Mouse (Mus musculus) intestine, embryonic 16.5 days (tissue): ENCODE results near the gene Ifnk. TPM values are rescaled to one million over a fixed set of nuclear protein-coding genes. Genes with fewer than 3 reads are reported as not detected.

Experiments used
- ATAC-seq: fragments of 200-750 bp; cut with Nextera tagmentation; 2 replicates; pipeline ENCODE4 v1.8.0; 2017; ENCODE audit warnings: moderate TSS enrichment, moderate library complexity
- H3K27ac ChIP-seq: fragments of 300-500 bp; sonication (generic); 2 replicates; pipeline ENCODE4 v1.5.1; 2014; ENCODE audit warnings: mild to moderate bottlenecking, low read length
- H3K27me3 ChIP-seq: fragments of 300-500 bp; sonication (generic); replicated peaks from 2 replicates; pipeline ENCODE4 v1.6.1; 2014; ENCODE audit warnings: low read length, control low read depth, mixed read lengths; ENCODE audit not compliant: control insufficient read depth, insufficient read depth
- H3K36me3 ChIP-seq: fragments of 300-500 bp; sonication (generic); 2 replicates; pipeline ENCODE4 v1.6.1; 2014; ENCODE audit warnings: low read length, control low read depth; ENCODE audit not compliant: control insufficient read depth, insufficient read depth
- H3K4me1 ChIP-seq: fragments of 300-500 bp; sonication (generic); 2 replicates; pipeline ENCODE4 v1.6.1; 2014; ENCODE audit warnings: low read length, control low read depth, mixed read lengths; ENCODE audit not compliant: control insufficient read depth, insufficient read depth
- H3K4me2 ChIP-seq: fragments of 300-500 bp; sonication (generic); 2 replicates; pipeline ENCODE4 v1.6.1; 2014; ENCODE audit warnings: low read depth, low read length, control low read depth
- H3K4me3 ChIP-seq: fragments of 300-500 bp; sonication (generic); 2 replicates; pipeline ENCODE4 v1.5.1; 2014; ENCODE audit warnings: mild to moderate bottlenecking, low read length
- H3K9ac ChIP-seq: fragments of 300-500 bp; sonication (generic); 2 replicates; pipeline ENCODE4 v1.6.1; 2014; ENCODE audit warnings: low read depth, low read length
- H3K9me3 ChIP-seq: fragments of 300-500 bp; sonication (generic); 2 replicates; pipeline ENCODE4 v1.6.1; 2016; ENCODE audit warnings: low read length, control low read depth; ENCODE audit not compliant: control insufficient read depth
- WGBS: fragments of 180-500 bp; shearing (Covaris S2); extraction: QIAGEN DNeasy Blood & Tissue Kit; methylation state at CpG from one replicate; pipeline ENCODE4 v1.1.7; 2014; 5-methylcytosine and 5-hydroxymethylcytosine counted together
- polyA plus RNA-seq: library from polyadenylated mRNA; unstranded; fragments of >200 nt; fragmentation: Nextera tagmentation; extraction: Ambion mirVana; gene quantifications from 2 replicates; pipeline ENCODE4 v1.2.1, GENCODE M21; 2015

The Ifnk gene
- polyA plus RNA-seq: 0.29 and 0.45 TPM in 2 replicates

GRCm38 (mm10) chr4:35151756-35152155 lies at the start of gene Ifnk:
Ifnk (plus strand) TSS chr4:35152056.
- Histone ChIP-seq H3K4me1 (peaks cover 5% of the 10 kb centered on the region), H3K9me3 (no peaks in the 10 kb centered on the region), H3K4me2 (no peak within 1 kb of the TSS), H3K9ac (no peak within 1 kb of the TSS), H3K4me3 (no peak within 1 kb of the TSS), H3K27me3 (no peaks in the 10 kb centered on the region), H3K27ac (no peak within 1 kb of the TSS), H3K36me3 (no peaks in the 10 kb centered on the region)
- WGBS: 83% methylated on average over 4 of the region's 4 CpGs
- no peak for ATAC-seq

- Histone ChIP-seq H3K9ac (no peak overlapping the region), H3K4me1 (peaks cover 10% of the 10 kb centered on the region), H3K4me3 (no peak overlapping the region), H3K36me3 (no peaks in the 10 kb centered on the region), H3K27ac (no peak overlapping the region), H3K9me3 (no peaks in the 10 kb centered on the region), H3K4me2 (no peak overlapping the region), H3K27me3 (no peaks in the 10 kb centered on the region)
- WGBS: 80% methylated on average over 14 of the region's 14 CpGs
- no peak for ATAC-seq
These were observed 46.6 kb upstream of the Ifnk start for GRCm38 (mm10) chr4:35105115-35105773.

- Histone ChIP-seq H3K27me3 (no peaks in the 10 kb centered on the region), H3K4me3 (no peak overlapping the region), H3K9ac (no peak overlapping the region), H3K4me2 (no peak overlapping the region), H3K36me3 (no peaks in the 10 kb centered on the region), H3K27ac (no peak overlapping the region), H3K9me3 (no peaks in the 10 kb centered on the region), H3K4me1 (peaks cover 15% of the 10 kb centered on the region)
- no peak for ATAC-seq
- 72% methylated on average over 4 of the region's 4 CpGs for WGBS
These were observed 39.4 kb upstream of the Ifnk start for GRCm38 (mm10) chr4:35112452-35112851.

DNA sequence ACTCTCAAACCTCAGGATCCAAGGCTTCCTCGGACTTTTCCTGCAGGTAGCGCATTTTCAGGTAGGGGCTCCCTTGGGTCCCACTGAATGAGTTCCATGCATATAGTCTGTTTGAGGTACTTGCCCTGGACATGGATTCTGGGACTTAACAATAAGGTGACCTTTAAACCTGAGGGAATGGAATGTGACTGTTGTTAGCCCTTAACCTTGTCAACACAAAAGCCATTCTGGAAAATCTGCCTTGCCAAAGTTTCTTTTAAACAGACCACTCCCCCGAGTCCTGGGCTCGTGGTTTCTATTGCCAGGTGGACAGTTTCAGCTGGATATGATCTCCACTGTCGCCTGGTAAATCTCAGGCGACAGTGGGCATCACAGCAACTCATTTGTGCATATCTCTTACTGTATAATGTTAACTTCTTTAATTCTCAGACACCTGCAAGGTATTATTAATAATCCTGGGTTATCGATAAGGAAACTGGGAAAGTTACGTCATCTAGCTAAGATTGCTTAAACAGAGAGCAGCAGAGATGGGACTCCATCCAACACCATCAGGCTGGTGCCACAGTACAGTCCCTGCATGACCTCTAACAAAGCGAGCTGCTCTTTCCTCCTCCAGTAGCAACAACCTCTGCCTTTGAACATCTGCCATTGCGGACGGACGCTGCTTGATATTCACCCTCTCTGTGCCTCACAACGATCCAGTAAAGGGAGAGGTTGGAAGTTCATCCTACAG lies 38.2 kb upstream of the Ifnk start:
- Histone ChIP-seq H3K9me3 (no peaks in the 10 kb centered on the region), H3K9ac (no peak overlapping the region), H3K4me3 (no peak overlapping the region), H3K4me1 (peaks cover 15% of the 10 kb centered on the region), H3K27me3 (no peaks in the 10 kb centered on the region), H3K27ac (no peak overlapping the region), H3K4me2 (no peak overlapping the region), H3K36me3 (no peaks in the 10 kb centered on the region)
- 53% methylated on average over 13 of the region's 13 CpGs for WGBS
- peak; percentile 62 for ATAC-seq

- no peaks in the 10 kb centered on the region for H3K36me3 ChIP-seq
- no peak overlapping the region for H3K4me2 ChIP-seq
- no peak overlapping the region for H3K4me3 ChIP-seq
- H3K27ac ChIP-seq: no peak overlapping the region
- no peaks in the 10 kb centered on the region for H3K27me3 ChIP-seq
- 90% methylated on average over 2 of the region's 2 CpGs for WGBS
- H3K9me3 ChIP-seq: no peaks in the 10 kb centered on the region
- H3K9ac ChIP-seq: no peak overlapping the region
- peaks cover 17% of the 10 kb centered on the region for H3K4me1 ChIP-seq
- ATAC-seq: no peak
These were observed 36.9 kb upstream of the Ifnk start for GRCm38 (mm10) chr4:35114950-35115349.

DNA sequence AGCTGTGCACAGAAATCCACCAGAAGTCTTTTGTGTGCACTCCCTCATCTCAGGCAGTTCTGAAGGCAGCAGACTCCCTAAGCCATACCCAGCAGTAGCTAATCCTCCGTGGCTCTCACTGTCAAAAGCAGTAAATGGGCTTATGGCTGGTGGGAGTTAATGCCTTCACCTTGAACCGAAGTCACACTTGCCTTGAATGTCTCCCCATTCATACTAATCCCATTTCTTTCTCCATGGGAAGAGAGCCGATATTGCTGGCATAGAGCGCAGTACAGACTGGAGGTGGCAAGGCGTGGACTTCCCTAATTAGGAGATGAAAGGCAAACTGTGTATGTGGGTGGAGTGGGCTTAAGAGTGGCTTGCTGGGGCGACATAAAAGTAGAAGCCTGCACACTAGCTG lies 35.9 kb upstream of the Ifnk start:
- H3K27me3 ChIP-seq: no peaks in the 10 kb centered on the region
- H3K4me3 ChIP-seq: no peak overlapping the region
- H3K4me1 ChIP-seq: peaks cover 21% of the 10 kb centered on the region
- H3K36me3 ChIP-seq: no peaks in the 10 kb centered on the region
- ATAC-seq: no peak
- 75% methylated on average over 6 of the region's 6 CpGs for WGBS
- no peak overlapping the region for H3K27ac ChIP-seq
- no peak overlapping the region for H3K4me2 ChIP-seq
- H3K9ac ChIP-seq: no peak overlapping the region
- no peaks in the 10 kb centered on the region for H3K9me3 ChIP-seq

GRCm38 (mm10) chr4:35117144-35117543 lies 34.7 kb upstream of the Ifnk start:
- Histone ChIP-seq H3K27ac (no peak overlapping the region), H3K9me3 (no peaks in the 10 kb centered on the region), H3K9ac (no peak overlapping the region), H3K4me2 (no peak overlapping the region), H3K4me3 (no peak overlapping the region), H3K27me3 (no peaks in the 10 kb centered on the region), H3K36me3 (no peaks in the 10 kb centered on the region), H3K4me1 (peaks cover 23% of the 10 kb centered on the region)
- ATAC-seq: no peak
- WGBS: 93% methylated on average over 3 of the region's 3 CpGs

DNA sequence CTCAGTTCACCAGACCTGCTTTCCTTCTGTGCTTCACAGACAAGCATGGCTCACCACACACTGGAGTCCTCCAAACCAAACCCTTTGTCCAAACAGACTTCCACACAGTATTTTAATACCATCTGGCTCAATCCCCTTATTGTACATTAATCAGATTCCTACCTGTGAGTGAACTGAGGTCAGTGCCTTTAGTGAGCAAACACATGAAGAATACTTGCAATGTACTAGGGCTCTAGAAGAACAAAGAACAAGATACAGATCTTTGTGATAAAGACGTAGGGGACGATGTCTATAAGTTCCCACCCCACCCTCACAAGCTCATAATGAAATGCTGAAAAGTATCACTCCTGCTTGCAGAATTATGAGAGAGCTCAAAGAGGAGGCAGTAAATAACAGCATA lies 33.0 kb upstream of the Ifnk start:
- H3K27ac ChIP-seq: no peak overlapping the region
- no peak overlapping the region for H3K4me2 ChIP-seq
- no peaks in the 10 kb centered on the region for H3K9me3 ChIP-seq
- 71% methylated on average over 2 of the region's 2 CpGs for whole genome bisulfite sequencing
- no peak overlapping the region for H3K9ac ChIP-seq
- no peaks in the 10 kb centered on the region for H3K36me3 ChIP-seq
- H3K4me3 ChIP-seq: no peak overlapping the region
- H3K27me3 ChIP-seq: no peaks in the 10 kb centered on the region
- H3K4me1 ChIP-seq: peaks cover 19% of the 10 kb centered on the region
- ATAC-seq: no peak

- no peak for ATAC-seq
- Histone ChIP-seq H3K27me3 (no peaks in the 10 kb centered on the region), H3K36me3 (no peaks in the 10 kb centered on the region), H3K4me1 (peaks cover 22% of the 10 kb centered on the region), H3K27ac (no peak overlapping the region), H3K4me2 (no peak overlapping the region), H3K9ac (no peak overlapping the region), H3K4me3 (no peak overlapping the region), H3K9me3 (no peaks in the 10 kb centered on the region)
- 47% methylated on average over 4 of the region's 4 CpGs for WGBS
These were observed 31.7 kb upstream of the Ifnk start for GRCm38 (mm10) chr4:35120159-35120558.
